Mouse (Mus musculus): ENCODE measurements around the gene Galnt15. TPM values are rescaled to one million over a fixed set of nuclear protein-coding genes. Genes with fewer than 3 reads are reported as not detected.
A peak's percentile ranks its signal among the peaks of the same experiment; 100 is the strongest.

Galnt15 gene
- polyA plus RNA-seq, 1 experiment from 2014 or later: 0.42 TPM

- no peaks in the 10 kb centered on the region for H3K27me3 ChIP-seq (replicated peaks; ENCODE audit: control insufficient read depth, insufficient read depth, low read length)
- no peak for ATAC-seq
- no peak overlapping the region for H3K4me3 ChIP-seq (ENCODE audit: low read depth, low read length)
- H3K4me1 ChIP-seq (replicated peaks; ENCODE audit: control insufficient read depth, insufficient read depth, low read length): peaks cover 6% of the 10 kb centered on the region; the same call in 1 of the 2 replicates
- H3K27ac ChIP-seq (ENCODE audit: low read depth, low read length): no peak overlapping the region
- 81% methylated on average over 2 of the region's 2 CpGs for WGBS
- H3K9ac ChIP-seq (ENCODE audit: low read depth, low read length): no peak overlapping the region
- H3K4me2 ChIP-seq (replicated peaks; ENCODE audit: low read depth): no peak overlapping the region
- TF ChIP-seq CTCF (IDR thresholded peaks at IDR 0.05; ENCODE audit: low read depth): no peak
- no peaks in the 10 kb centered on the region for H3K9me3 ChIP-seq (ENCODE audit: control insufficient read depth)
- no peaks in the 10 kb centered on the region for H3K36me3 ChIP-seq (ENCODE audit: control insufficient read depth, insufficient read depth)
Observed at GRCm38 (mm10) chr14:32017448-32017847, 11.3 kb upstream of the Galnt15 start.

DNA sequence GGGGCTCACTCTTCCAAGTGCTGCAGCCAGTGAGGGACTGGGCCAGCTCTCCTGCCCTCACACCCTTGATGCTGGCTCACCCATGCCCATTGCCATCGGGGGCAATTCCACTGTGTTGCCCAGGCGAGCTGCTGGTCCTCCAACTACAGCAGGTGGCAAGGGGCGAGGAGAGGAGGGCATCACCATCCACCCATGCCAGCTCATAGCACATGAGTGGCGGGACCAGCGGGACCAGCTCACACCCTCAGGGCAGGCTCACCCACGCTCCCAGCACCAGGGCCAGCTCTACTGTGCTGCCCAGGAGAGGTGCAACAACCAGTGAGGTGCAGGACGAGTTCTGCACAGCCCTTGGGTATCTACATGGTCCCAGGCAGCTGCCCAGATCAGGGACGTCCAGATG, 9.7 kb upstream of the Galnt15 start:
- no peak overlapping the region for H3K9ac ChIP-seq (ENCODE audit: low read depth, low read length)
- no peaks in the 10 kb centered on the region for H3K9me3 ChIP-seq (ENCODE audit: control insufficient read depth)
- no peaks in the 10 kb centered on the region for H3K36me3 ChIP-seq (ENCODE audit: control insufficient read depth, insufficient read depth)
- peaks cover 6% of the 10 kb centered on the region; the same call in 1 of the 2 replicates for H3K4me1 ChIP-seq (replicated peaks; ENCODE audit: control insufficient read depth, insufficient read depth, low read length)
- H3K27ac ChIP-seq (ENCODE audit: low read depth, low read length): no peak overlapping the region
- no peak overlapping the region for H3K4me3 ChIP-seq (ENCODE audit: low read depth, low read length)
- no peak overlapping the region for H3K4me2 ChIP-seq (replicated peaks; ENCODE audit: low read depth)
- 84% methylated on average over 8 of the region's 8 CpGs for WGBS
- no peak for TF ChIP-seq CTCF (IDR thresholded peaks at IDR 0.05; ENCODE audit: low read depth)
- H3K27me3 ChIP-seq (replicated peaks; ENCODE audit: control insufficient read depth, insufficient read depth, low read length): no peaks in the 10 kb centered on the region
- ATAC-seq: no peak

DNA sequence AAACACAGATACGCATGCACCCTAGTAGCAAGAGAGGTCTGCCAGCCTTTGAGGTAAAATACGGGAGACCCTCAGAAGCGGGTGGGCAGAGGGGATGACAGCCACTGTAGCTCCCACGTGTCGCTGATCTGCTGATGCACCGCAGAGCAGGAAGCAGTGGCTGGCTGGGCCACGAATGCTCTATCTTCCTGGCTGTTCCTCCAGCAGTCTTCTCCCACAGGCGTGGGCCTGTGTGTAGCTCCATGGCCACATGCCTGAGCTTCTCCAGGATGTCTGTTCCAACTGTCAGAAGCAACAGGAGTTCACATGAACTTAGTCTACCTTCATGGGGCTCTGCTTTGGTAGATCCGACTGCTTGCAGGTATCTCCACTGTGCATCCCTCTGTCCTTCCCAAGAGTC, 6.8 kb upstream of the Galnt15 start:
- 50% methylated on average over 9 of the region's 9 CpGs for WGBS
- H3K9me3 ChIP-seq (ENCODE audit: control insufficient read depth): no peaks in the 10 kb centered on the region
- 0 out of 2 replicates have a peak, but pooled peaks have one; percentile 25 for ATAC-seq
- TF ChIP-seq CTCF (IDR thresholded peaks at IDR 0.05; ENCODE audit: low read depth): no peak
- no peaks in the 10 kb centered on the region for H3K4me1 ChIP-seq (replicated peaks; ENCODE audit: control insufficient read depth, insufficient read depth, low read length)
- H3K4me2 ChIP-seq (replicated peaks; ENCODE audit: low read depth): no peak overlapping the region
- no peak overlapping the region for H3K27ac ChIP-seq (ENCODE audit: low read depth, low read length)
- H3K36me3 ChIP-seq (ENCODE audit: control insufficient read depth, insufficient read depth): no peaks in the 10 kb centered on the region
- H3K9ac ChIP-seq (ENCODE audit: low read depth, low read length): no peak overlapping the region
- H3K4me3 ChIP-seq (ENCODE audit: low read depth, low read length): no peak overlapping the region
- no peaks in the 10 kb centered on the region for H3K27me3 ChIP-seq (replicated peaks; ENCODE audit: control insufficient read depth, insufficient read depth, low read length)

DNA sequence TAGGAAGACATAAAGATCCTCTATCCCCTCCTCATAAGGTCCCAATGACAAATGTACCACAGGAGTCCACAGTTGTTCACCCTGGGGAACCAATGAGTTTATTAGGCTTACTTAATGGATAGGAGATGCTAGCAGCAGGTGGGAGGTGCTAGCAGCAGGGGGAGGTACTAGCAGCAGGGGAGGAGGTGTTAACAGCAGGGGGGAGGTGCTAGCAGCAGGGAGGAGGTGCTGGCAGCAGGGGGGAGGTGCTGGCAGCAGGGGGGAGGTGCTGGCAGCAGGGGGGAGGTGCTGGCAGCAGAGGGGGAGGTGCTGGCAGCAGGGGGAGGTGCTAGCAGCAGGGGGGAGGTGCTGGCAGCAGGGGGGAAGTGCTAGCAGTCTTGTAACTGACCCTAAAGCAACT, 6.3 kb upstream of the Galnt15 start:
- Histone ChIP-seq H3K27me3 (replicated peaks; ENCODE audit: control insufficient read depth, insufficient read depth, low read length) (no peaks in the 10 kb centered on the region), H3K9ac (ENCODE audit: low read depth, low read length) (no peak overlapping the region), H3K4me2 (replicated peaks; ENCODE audit: low read depth) (no peak overlapping the region), H3K4me3 (ENCODE audit: low read depth, low read length) (no peak overlapping the region), H3K4me1 (replicated peaks; ENCODE audit: control insufficient read depth, insufficient read depth, low read length) (no peaks in the 10 kb centered on the region), H3K36me3 (ENCODE audit: control insufficient read depth, insufficient read depth) (no peaks in the 10 kb centered on the region), H3K27ac (ENCODE audit: low read depth, low read length) (no peak overlapping the region), H3K9me3 (ENCODE audit: control insufficient read depth) (no peaks in the 10 kb centered on the region)
- no peak for TF ChIP-seq CTCF (IDR thresholded peaks at IDR 0.05; ENCODE audit: low read depth)
- ATAC-seq: no peak

DNA sequence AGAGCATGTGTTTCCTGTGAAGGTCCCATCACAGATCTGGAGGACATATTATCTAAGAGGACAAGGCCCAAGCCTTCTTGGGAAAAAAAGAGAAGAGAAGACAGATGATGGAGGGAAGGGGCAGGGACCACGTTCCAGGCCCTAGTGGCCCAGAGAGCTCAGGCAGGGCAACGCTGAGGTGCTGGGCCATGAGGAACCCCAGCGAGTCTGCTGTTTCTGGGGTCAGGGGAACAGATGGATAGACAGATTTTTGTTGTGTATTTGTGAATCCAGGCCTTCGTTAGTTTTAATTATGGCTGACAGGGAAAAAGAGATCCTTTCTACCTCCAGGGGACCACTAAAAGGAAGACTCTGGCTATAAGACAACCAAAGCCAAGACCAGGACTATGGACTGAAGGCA, 4.9 kb upstream of the Galnt15 start:
- Histone ChIP-seq H3K4me2 (replicated peaks; ENCODE audit: low read depth) (no peak overlapping the region), H3K9me3 (ENCODE audit: control insufficient read depth) (no peaks in the 10 kb centered on the region), H3K27me3 (replicated peaks; ENCODE audit: control insufficient read depth, insufficient read depth, low read length) (no peaks in the 10 kb centered on the region), H3K4me3 (ENCODE audit: low read depth, low read length) (no peak overlapping the region), H3K36me3 (ENCODE audit: control insufficient read depth, insufficient read depth) (no peaks in the 10 kb centered on the region), H3K4me1 (replicated peaks; ENCODE audit: control insufficient read depth, insufficient read depth, low read length) (no peaks in the 10 kb centered on the region; the same call in 1 of the 2 replicates), H3K27ac (ENCODE audit: low read depth, low read length) (no peak overlapping the region), H3K9ac (ENCODE audit: low read depth, low read length) (no peak overlapping the region)
- TF ChIP-seq CTCF (IDR thresholded peaks at IDR 0.05; ENCODE audit: low read depth): no peak
- WGBS: 79% methylated on average over 4 of the region's 4 CpGs
- no peak for ATAC-seq

GRCm38 (mm10) chr14:32027218-32027617, 1.6 kb upstream of the Galnt15 start:
- no peak for TF ChIP-seq CTCF (IDR thresholded peaks at IDR 0.05; ENCODE audit: low read depth)
- ATAC-seq: no peak
- no peak overlapping the region for H3K4me3 ChIP-seq (ENCODE audit: low read depth, low read length)
- H3K4me2 ChIP-seq (replicated peaks; ENCODE audit: low read depth): no peak overlapping the region
- WGBS: 65% methylated on average over 7 of the region's 7 CpGs
- H3K27ac ChIP-seq (ENCODE audit: low read depth, low read length): no peak overlapping the region
- H3K36me3 ChIP-seq (ENCODE audit: control insufficient read depth, insufficient read depth): no peaks in the 10 kb centered on the region
- no peak overlapping the region for H3K9ac ChIP-seq (ENCODE audit: low read depth, low read length)
- H3K9me3 ChIP-seq (ENCODE audit: control insufficient read depth): no peaks in the 10 kb centered on the region
- no peaks in the 10 kb centered on the region; the same call in 1 of the 2 replicates for H3K4me1 ChIP-seq (replicated peaks; ENCODE audit: control insufficient read depth, insufficient read depth, low read length)
- no peaks in the 10 kb centered on the region for H3K27me3 ChIP-seq (replicated peaks; ENCODE audit: control insufficient read depth, insufficient read depth, low read length)

Data from intestine, postnatal 0 days (tissue).